Mouse (Mus musculus): ENCODE measurements around the gene 1110008L16Rik. TPM values are rescaled to one million over a fixed set of nuclear protein-coding genes. Genes with fewer than 3 reads are reported as not detected.

Gene 1110008L16Rik
- polyA plus RNA-seq, 1 experiment, result 7.9 TPM

GRCm38 (mm10) chr12:55384023-55384749 is 84.8 kb downstream of the 1110008L16Rik start, which contains the start of gene Psma6:
Psma6 (plus strand) TSS chr12:55384222.
- no peak within 1 kb of the TSS for H3K4me3 ChIP-seq (replicated peaks; ENCODE audit: control insufficient read depth, low read depth, low read length)
- WGBS, result 73% methylated on average over 10 of the region's 10 CpGs
- TF ChIP-seq POLR2A (IDR thresholded peaks at IDR 0.05; ENCODE audit: borderline replicate concordance, control insufficient read depth, low read depth, low read length) (no peak), CTCF (IDR thresholded peaks at IDR 0.05; ENCODE audit: control insufficient read depth, insufficient read depth, low read length) (no peak)
- H3K4me1 ChIP-seq (ENCODE audit: control insufficient read depth, insufficient read depth, low read length), result peaks cover 11% of the 10 kb centered on the region
- no peak within 1 kb of the TSS; the same call in 1 of the 2 replicates for H3K27ac ChIP-seq (ENCODE audit: control insufficient read depth, insufficient read depth, low read depth, low read length, poor library complexity)

- Histone ChIP-seq H3K4me1 (ENCODE audit: control insufficient read depth, insufficient read depth, low read length) (peaks cover 11% of the 10 kb centered on the region), H3K4me3 (replicated peaks; ENCODE audit: control insufficient read depth, low read depth, low read length) (no peak overlapping the region), H3K27ac (ENCODE audit: control insufficient read depth, insufficient read depth, low read depth, low read length, poor library complexity) (no peak overlapping the region)
- no peak for TF ChIP-seq POLR2A (IDR thresholded peaks at IDR 0.05; ENCODE audit: borderline replicate concordance, control insufficient read depth, low read depth, low read length)
- no peak for TF ChIP-seq CTCF (IDR thresholded peaks at IDR 0.05; ENCODE audit: control insufficient read depth, insufficient read depth, low read length)
- WGBS, result 63% methylated on average over 3 of the region's 3 CpGs
Observed at GRCm38 (mm10) chr12:55384826-55385225, 85.4 kb downstream of the 1110008L16Rik start.

GRCm38 (mm10) chr12:55385931-55386330 is 86.6 kb downstream of the 1110008L16Rik start:
- no peak for TF ChIP-seq POLR2A (IDR thresholded peaks at IDR 0.05; ENCODE audit: borderline replicate concordance, control insufficient read depth, low read depth, low read length)
- TF ChIP-seq CTCF (IDR thresholded peaks at IDR 0.05; ENCODE audit: control insufficient read depth, insufficient read depth, low read length), result no peak
- Histone ChIP-seq H3K27ac (ENCODE audit: control insufficient read depth, insufficient read depth, low read depth, low read length, poor library complexity) (no peak overlapping the region; the same call in 1 of the 2 replicates), H3K4me3 (replicated peaks; ENCODE audit: control insufficient read depth, low read depth, low read length) (no peak overlapping the region), H3K4me1 (ENCODE audit: control insufficient read depth, insufficient read depth, low read length) (peaks cover 12% of the 10 kb centered on the region)
- 82% methylated on average over 6 of the region's 6 CpGs for WGBS

GRCm38 (mm10) chr12:55386456-55386855 is 87.1 kb downstream of the 1110008L16Rik start:
- 67% methylated on average over 9 of the region's 9 CpGs for WGBS
- no peak overlapping the region for H3K4me3 ChIP-seq (replicated peaks; ENCODE audit: control insufficient read depth, low read depth, low read length)
- peaks cover 14% of the 10 kb centered on the region for H3K4me1 ChIP-seq (ENCODE audit: control insufficient read depth, insufficient read depth, low read length)
- TF ChIP-seq CTCF (IDR thresholded peaks at IDR 0.05; ENCODE audit: control insufficient read depth, insufficient read depth, low read length) (no peak), POLR2A (IDR thresholded peaks at IDR 0.05; ENCODE audit: borderline replicate concordance, control insufficient read depth, low read depth, low read length) (no peak)
- peak overlapping the region; percentile 21; the same call in 1 of the 2 replicates for H3K27ac ChIP-seq (ENCODE audit: control insufficient read depth, insufficient read depth, low read depth, low read length, poor library complexity)

DNA sequence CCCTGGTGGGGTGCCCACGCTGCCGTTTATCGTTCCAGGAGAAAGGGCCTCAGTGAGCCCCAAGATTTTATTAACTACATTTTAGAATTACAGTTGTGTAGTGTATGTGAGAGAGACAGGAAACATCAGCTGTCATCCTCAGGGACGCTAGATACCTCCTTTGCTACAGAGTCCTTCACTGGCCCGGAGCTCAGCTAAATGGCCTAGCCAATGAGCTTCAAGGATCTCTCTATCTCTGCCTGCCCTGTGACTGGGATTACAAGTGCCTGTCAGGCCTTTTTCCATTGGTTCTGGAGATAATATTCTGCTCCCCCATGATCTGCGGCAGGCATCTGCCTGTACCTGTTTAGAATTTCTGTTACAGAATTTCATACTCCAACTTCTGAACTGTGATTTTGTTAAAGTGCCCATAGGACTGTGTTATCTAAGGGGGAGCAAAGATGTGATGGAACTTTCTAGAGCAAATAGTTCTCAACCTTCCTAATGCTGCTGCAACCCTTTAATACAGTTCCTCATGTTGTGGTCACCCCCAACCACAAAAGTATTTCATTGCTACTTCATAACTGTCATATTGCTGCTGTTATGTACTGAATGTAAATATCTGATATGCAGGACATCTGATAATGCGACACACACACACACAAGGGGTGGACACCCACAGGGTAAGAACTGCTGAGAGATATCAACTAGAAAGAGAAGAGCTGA is 87.9 kb downstream of the 1110008L16Rik start:
- no peak for TF ChIP-seq CTCF (IDR thresholded peaks at IDR 0.05; ENCODE audit: control insufficient read depth, insufficient read depth, low read length)
- no peak for TF ChIP-seq POLR2A (IDR thresholded peaks at IDR 0.05; ENCODE audit: borderline replicate concordance, control insufficient read depth, low read depth, low read length)
- Histone ChIP-seq H3K4me3 (replicated peaks; ENCODE audit: control insufficient read depth, low read depth, low read length) (no peak overlapping the region), H3K27ac (ENCODE audit: control insufficient read depth, insufficient read depth, low read depth, low read length, poor library complexity) (peak overlapping the region; percentile 65; the same call in 1 of the 2 replicates), H3K4me1 (ENCODE audit: control insufficient read depth, insufficient read depth, low read length) (peaks cover 14% of the 10 kb centered on the region)
- 37% methylated on average over 7 of the region's 7 CpGs for WGBS

DNA sequence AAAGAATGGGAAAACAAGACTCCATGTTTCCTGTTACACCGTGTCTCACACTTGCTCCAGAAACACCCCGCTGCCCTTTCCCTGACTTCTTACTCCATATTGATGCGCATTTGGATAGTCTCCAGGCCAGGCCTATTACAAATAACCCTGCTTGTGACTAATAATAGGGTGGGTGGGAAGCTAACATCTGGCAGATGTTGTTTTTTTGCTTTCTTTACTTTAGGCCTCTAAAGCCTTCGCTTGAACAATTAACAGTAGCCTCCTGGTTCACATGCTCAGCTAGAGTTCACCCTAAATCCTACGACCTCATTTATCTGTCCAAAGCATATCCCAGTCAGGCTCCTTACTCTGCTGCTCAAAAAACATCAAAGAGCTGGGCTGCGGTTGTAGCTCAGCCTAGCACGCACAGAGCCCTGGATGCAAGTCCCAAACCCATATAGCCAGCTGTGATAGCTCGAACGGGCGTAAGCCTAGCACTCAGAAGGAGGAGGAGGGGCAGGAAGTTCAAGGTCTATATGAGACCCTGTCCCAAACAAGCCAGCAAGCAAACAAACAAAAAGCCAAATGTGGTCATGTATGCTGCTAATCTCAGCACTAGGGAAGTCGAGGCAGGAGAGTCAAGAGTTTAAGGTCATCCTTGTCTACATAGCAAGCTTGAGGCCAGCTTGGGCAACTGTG is 88.5 kb downstream of the 1110008L16Rik start:
- peak overlapping the region; percentile 65 for H3K27ac ChIP-seq (ENCODE audit: control insufficient read depth, insufficient read depth, low read depth, low read length, poor library complexity)
- no peak for TF ChIP-seq POLR2A (IDR thresholded peaks at IDR 0.05; ENCODE audit: borderline replicate concordance, control insufficient read depth, low read depth, low read length)
- no peak for TF ChIP-seq CTCF (IDR thresholded peaks at IDR 0.05; ENCODE audit: control insufficient read depth, insufficient read depth, low read length)
- 23% methylated on average over 11 of the region's 11 CpGs for WGBS
- H3K4me3 ChIP-seq (replicated peaks; ENCODE audit: control insufficient read depth, low read depth, low read length), result no peak overlapping the region
- H3K4me1 ChIP-seq (ENCODE audit: control insufficient read depth, insufficient read depth, low read length), result peaks cover 14% of the 10 kb centered on the region

GRCm38 (mm10) chr12:55388478-55388877 is 89.1 kb downstream of the 1110008L16Rik start:
- peak overlapping the region; percentile 77 for H3K27ac ChIP-seq (ENCODE audit: control insufficient read depth, insufficient read depth, low read depth, low read length, poor library complexity)
- no peak for TF ChIP-seq POLR2A (IDR thresholded peaks at IDR 0.05; ENCODE audit: borderline replicate concordance, control insufficient read depth, low read depth, low read length)
- TF ChIP-seq CTCF (IDR thresholded peaks at IDR 0.05; ENCODE audit: control insufficient read depth, insufficient read depth, low read length), result peak; percentile 44; the same call in 1 of the 2 replicates
- 3% methylated on average over 6 of the region's 6 CpGs for WGBS
- H3K4me1 ChIP-seq (ENCODE audit: control insufficient read depth, insufficient read depth, low read length), result peaks cover 14% of the 10 kb centered on the region
- no peak overlapping the region for H3K4me3 ChIP-seq (replicated peaks; ENCODE audit: control insufficient read depth, low read depth, low read length)
